In genomic region chr8:70136591-70136990, GRCm38 (mm10) we compare ENCODE assay signal across 21 mouse cellular contexts. TPM values are rescaled to one million over a fixed set of nuclear protein-coding genes. Genes with fewer than 3 reads are reported as not detected.
"Had no signal": no experiment of that assay in that cellular context is flagged by ENCODE, and none has a peak within 500 bp of the region (broad histone marks: within the 10 kb centered on the region; RNA-seq: fewer than 3 reads in every experiment).

No protein-coding gene starts in this region.

- DNase-seq: lung, adult 18-20 months; lung, embryonic 14.5 days; lung, postnatal 10 days; lung, postnatal 4 days; midbrain, embryonic 14.5 days; retina, postnatal 1 day; right cerebral cortex, adult 18-20 months; right cerebral cortex, postnatal 25 days; right cerebral cortex, postnatal 4 days; spleen, adult 18-20 months; thymus, adult 18-20 months; thymus, postnatal 14 days; thymus, postnatal 36 days had no signal

- H3K27me3 ChIP-seq: neural tube, embryonic 13.5 days; neural tube, embryonic 15.5 days had no signal

- H3K4me2 ChIP-seq: lung, embryonic 14.5 days; neural tube, embryonic 13.5 days; neural tube, embryonic 15.5 days had no signal

- H3K9ac ChIP-seq: lung, embryonic 14.5 days; neural tube, embryonic 13.5 days; neural tube, embryonic 15.5 days had no signal

- ATAC-seq: midbrain, embryonic 16.5 days had no signal

- H3K27ac ChIP-seq: midbrain, embryonic 10.5 days; neural tube, embryonic 13.5 days; neural tube, embryonic 15.5 days had no signal

- H3K4me3 ChIP-seq: midbrain, embryonic 10.5 days; myocyte; neural tube, embryonic 13.5 days; neural tube, embryonic 15.5 days had no signal

- H3K9me3 ChIP-seq: midbrain, embryonic 10.5 days; neural tube, embryonic 13.5 days; neural tube, embryonic 15.5 days had no signal

RNA-seq across cellular contexts. Expression of gene Mef2b, which starts 2.9 kb away (rescaled TPM):
- total RNA-seq: megakaryocyte, adult 5-6 weeks had no signal
- polyA plus RNA-seq: stomach, embryonic 14.5 days had no signal

RNA-seq across cellular contexts. Expression of gene Ncan, which starts 15.9 kb away (rescaled TPM):
- total RNA-seq: megakaryocyte, adult 5-6 weeks; megakaryocyte-erythroid progenitor cell, adult 5-6 weeks had no signal
- polyA plus RNA-seq: myocyte had no signal
